9 mouse cellular contexts compared by ENCODE assay signal in genomic region chr19:53421583-53422188, GRCm38 (mm10). TPM values are rescaled to one million over a fixed set of nuclear protein-coding genes. Genes with fewer than 3 reads are reported as not detected.
DNase-seq lines count a peak whose midpoint lies in the region; ATAC-seq and TF ChIP-seq lines count a peak whose summit lies in the region.
"Had no signal": no experiment of that assay in that cellular context is flagged by ENCODE, and none has a peak within 500 bp of the region (broad histone marks: within the 10 kb centered on the region; RNA-seq: fewer than 3 reads in every experiment).

No protein-coding gene starts in this region.

- no peak overlapping the region for H3K27ac ChIP-seq in layer of hippocampus, adult 2 months
- peak overlapping the region; percentile 70 for H3K27ac ChIP-seq in embryonic facial prominence, embryonic 11.5 days (replicated peaks; ENCODE audit: low read depth, low read length)
- H3K27ac ChIP-seq in intestine, embryonic 14.5 days (ENCODE audit: low read depth), result peak overlapping the region; percentile 47; the same call in 1 of the 2 replicates
- no peak overlapping the region for H3K27ac ChIP-seq in midbrain, postnatal 0 days (ENCODE audit: low read depth, low read length)

- no peaks in the 10 kb centered on the region for H3K36me3 ChIP-seq in embryonic facial prominence, embryonic 11.5 days (replicated peaks; ENCODE audit: control insufficient read depth, insufficient read depth, low read depth, low read length)
- H3K36me3 ChIP-seq in intestine, embryonic 14.5 days (ENCODE audit: control insufficient read depth, insufficient read depth, low read length), result no peaks in the 10 kb centered on the region
- no peaks in the 10 kb centered on the region for H3K36me3 ChIP-seq in midbrain, postnatal 0 days (ENCODE audit: insufficient read depth, low read length)

- peak overlapping the region; percentile 43 for H3K4me3 ChIP-seq in layer of hippocampus, adult 2 months
- H3K4me3 ChIP-seq in embryonic facial prominence, embryonic 11.5 days (ENCODE audit: low read depth, low read length), result peak overlapping the region; percentile 38
- H3K4me3 ChIP-seq in intestine, embryonic 14.5 days (ENCODE audit: low read depth, low read length), result peak overlapping the region; percentile 22
- H3K4me3 ChIP-seq in midbrain, postnatal 0 days (ENCODE audit: low read depth, low read length), result peak overlapping the region; percentile 41

- no peak for TF ChIP-seq CTCF in layer of hippocampus, adult 2 months (conservative IDR thresholded peaks at IDR 0.05)
- no peak for TF ChIP-seq CTCF in midbrain, postnatal 0 days (IDR thresholded peaks at IDR 0.05)

- ATAC-seq in embryonic facial prominence, embryonic 11.5 days (replicated peaks; ENCODE audit: insufficient number of reproducible peaks, low FRiP score, low TSS enrichment, low read depth), result peak; percentile 41
- ATAC-seq in intestine, embryonic 14.5 days (replicated peaks; ENCODE audit: low FRiP score, low TSS enrichment, low read depth), result peak; percentile 20; the same call in 1 of the 2 replicates
- ATAC-seq in midbrain, postnatal 0 days (ENCODE audit: low FRiP score), result no peak

- no peaks in the 10 kb centered on the region for H3K9me3 ChIP-seq in embryonic facial prominence, embryonic 11.5 days (replicated peaks; ENCODE audit: control insufficient read depth, low read length)
- H3K9me3 ChIP-seq in intestine, embryonic 14.5 days (ENCODE audit: control insufficient read depth, low read length), result no peaks in the 10 kb centered on the region
- no peaks in the 10 kb centered on the region for H3K9me3 ChIP-seq in midbrain, postnatal 0 days (ENCODE audit: low read length)

- H3K27me3 ChIP-seq in embryonic facial prominence, embryonic 11.5 days (ENCODE audit: control insufficient read depth, insufficient read depth, low read length), result no peaks in the 10 kb centered on the region
- H3K27me3 ChIP-seq in intestine, embryonic 14.5 days (replicated peaks; ENCODE audit: control insufficient read depth, insufficient read depth, low read length), result 0 out of 2 replicates have a peak, but pooled peaks cover 2% of the 10 kb centered on the region
- 0 out of 2 replicates have a peak, but pooled peaks cover 4% of the 10 kb centered on the region for H3K27me3 ChIP-seq in midbrain, postnatal 0 days (ENCODE audit: insufficient read depth, low read length)

- DNase-seq in layer of hippocampus, adult 2 months (ENCODE audit: low spot score in 2 of 2), result no peak
- no peak for DNase-seq in layer of hippocampus, postnatal 36 days
- no peak for DNase-seq in embryonic facial prominence, embryonic 11.5 days (ENCODE audit: low spot score)
- no peak for DNase-seq in intestine, embryonic 14.5 days (ENCODE audit: low spot score)
- no peak for DNase-seq in midbrain, postnatal 0 days (ENCODE audit: low spot score)
- DNase-seq in left cerebral cortex, adult 18-20 months (ENCODE audit: low spot score in 2 of 2), result no peak
- DNase-seq in adrenal gland, postnatal 36 days, result no peak
- no peak for DNase-seq in adrenal gland, adult (ENCODE audit: inconsistent age in 2 of 2, low spot score in 1 of 2)

- H3K9ac ChIP-seq in embryonic facial prominence, embryonic 11.5 days (replicated peaks; ENCODE audit: low read length), result peak overlapping the region; percentile 43
- H3K9ac ChIP-seq in intestine, embryonic 14.5 days (ENCODE audit: low read length), result no peak overlapping the region
- no peak overlapping the region for H3K9ac ChIP-seq in midbrain, postnatal 0 days (replicated peaks; ENCODE audit: low read length, poor library complexity, severe bottlenecking)

- under 1% methylated on average over 6 of the region's 6 CpGs for WGBS in embryonic facial prominence, embryonic 11.5 days
- under 1% methylated on average over 6 of the region's 6 CpGs for WGBS in intestine, embryonic 14.5 days
- WGBS in midbrain, postnatal 0 days, result 4% methylated on average over 6 of the region's 6 CpGs

- peaks cover 2% of the 10 kb centered on the region for H3K4me1 ChIP-seq in embryonic facial prominence, embryonic 11.5 days (ENCODE audit: control insufficient read depth, insufficient read depth, low read length)
- peaks cover 10% of the 10 kb centered on the region; the same call in 1 of the 2 replicates for H3K4me1 ChIP-seq in intestine, embryonic 14.5 days (replicated peaks; ENCODE audit: control insufficient read depth, insufficient read depth, low read length)
- H3K4me1 ChIP-seq in midbrain, postnatal 0 days (ENCODE audit: insufficient read depth, low read length), result no peaks in the 10 kb centered on the region

- peak overlapping the region; percentile 72 for H3K4me2 ChIP-seq in embryonic facial prominence, embryonic 11.5 days (ENCODE audit: low read depth, low read length)
- H3K4me2 ChIP-seq in intestine, embryonic 14.5 days (ENCODE audit: low read length), result peak overlapping the region; percentile 46
- peak overlapping the region; percentile 89 for H3K4me2 ChIP-seq in midbrain, postnatal 0 days (ENCODE audit: low read depth, low read length, poor library complexity, severe bottlenecking)

RNA-seq across cellular contexts. Expression of gene Smndc1, which starts 31.3 kb away (rescaled TPM):
- total RNA-seq in layer of hippocampus, adult 2 months (2021), result 10 to 100 TPM; 39.9 to 40.7 TPM
- total RNA-seq in layer of hippocampus, postnatal 36 days (2021), result 10 to 100 TPM; 39.6 to 40.2 TPM
- polyA plus RNA-seq in embryonic facial prominence, embryonic 11.5 days (2014; fragmentation: Nextera tagmentation; extraction: Ambion mirVana), result 52.6 and 57.3 TPM in 2 replicates
- 43.8 and 43.9 TPM in 2 replicates for polyA plus RNA-seq in intestine, embryonic 14.5 days (2014; fragmentation: Nextera tagmentation; extraction: Ambion mirVana)
- total RNA-seq in midbrain, postnatal 0 days (2014; rRNA removed), result 8.9 and 17.8 TPM in 2 replicates
- polyA plus RNA-seq in midbrain, postnatal 0 days (2015; fragmentation: Nextera tagmentation; extraction: Ambion mirVana), result 28.9 and 35.0 TPM in 2 replicates
- 10 to 100 TPM; 36.8 to 39.2 TPM for total RNA-seq in left cerebral cortex, adult 18-20 months (2021)
- total RNA-seq in adrenal gland, postnatal 36 days (2021), result 10 to 100 TPM; 46.5 to 49.3 TPM

RNA-seq across cellular contexts. Expression of gene Gm10197, which starts 50.1 kb away (rescaled TPM):
- not detected for total RNA-seq in layer of hippocampus, adult 2 months (2021)
- total RNA-seq in layer of hippocampus, postnatal 36 days (2021), result not detected
- polyA plus RNA-seq in embryonic facial prominence, embryonic 11.5 days (2014; fragmentation: Nextera tagmentation; extraction: Ambion mirVana), result 2.4 TPM in 1 of 2 replicates, not detected in the other
- 2.2 TPM in 1 of 2 replicates, not detected in the other for polyA plus RNA-seq in intestine, embryonic 14.5 days (2014; fragmentation: Nextera tagmentation; extraction: Ambion mirVana)
- not detected in 2 replicates for total RNA-seq in midbrain, postnatal 0 days (2014; rRNA removed)
- polyA plus RNA-seq in midbrain, postnatal 0 days (2015; fragmentation: Nextera tagmentation; extraction: Ambion mirVana), result not detected in 2 replicates
- total RNA-seq in left cerebral cortex, adult 18-20 months (2021), result not detected
- not detected for total RNA-seq in adrenal gland, postnatal 36 days (2021)
- total RNA-seq: hematopoietic stem cell, adult 5-6 weeks had no signal

Comparison
In these comparisons a context has a peak if more than half of its experiments do, and no peak if none do; other contexts are left out.
1. H3K27ac ChIP-seq: peak in embryonic facial prominence, embryonic 11.5 days (single experiment) and intestine, embryonic 14.5 days (single experiment); none in layer of hippocampus, adult 2 months (single experiment) and midbrain, postnatal 0 days (single experiment).
2. Peak in every context shown above with its lines, with median percentiles within 50 percentile points of each other: H3K4me3 ChIP-seq and H3K4me2 ChIP-seq.